Mouse (Mus musculus) MEL (cell line): ENCODE results near the gene Cdh23.

Source experiments
- ELF1 ChIP-seq: IDR thresholded peaks from 2 replicates; pipeline ENCODE4 v1.6.1; 2014; ENCODE audit warnings: low read depth, mild to moderate bottlenecking, inconsistent platforms, low read length, improper control_type of control experiment, moderate library complexity
- EP300 ChIP-seq, 2 experiments: IDR thresholded peaks; 2 replicates each; pipeline ENCODE4 v1.6.1; 2011; ENCODE audit warnings: improper control_type of control experiment in 2 of 2, low read length in 2 of 2, low read depth in 1 of 2, mild to moderate bottlenecking in 1 of 2
- HCFC1 ChIP-seq: IDR thresholded peaks from 2 replicates; pipeline ENCODE4 v1.6.1; 2012; ENCODE audit warnings: low read depth, mild to moderate bottlenecking, inconsistent platforms, low read length, improper control_type of control experiment, moderate library complexity
- RAD21 ChIP-seq: IDR thresholded peaks from 2 replicates; pipeline ENCODE4 v1.6.1; 2011; ENCODE audit warnings: mild to moderate bottlenecking, low read depth, low read length, improper control_type of control experiment

GRCm38 (mm10) chr10:60498538-60498937, 197.8 kb downstream of the Cdh23 start:
- TF ChIP-seq ELF1 (no peak), RAD21 (no peak), EP300 (IDR thresholded peaks at IDR 0.05; ENCODE audit: low read depth in 1 of 2, low read length in 2 of 2) (no peak), HCFC1 (no peak)
